Mouse (Mus musculus): Measurements from ENCODE around the gene Gys1. TPM values are rescaled to one million over a fixed set of nuclear protein-coding genes. Genes with fewer than 3 reads are reported as not detected.
"Not testable (repeated sequence)": the region's sequence is repeated elsewhere in the genome, so short reads cannot be mapped to it uniquely, and the experiment has no call there.

The Gys1 gene
- total RNA-seq, 2 experiments from 2014 or later = 99.2 to 105 TPM

- peak; percentile 69 to 80 for DNase-seq
Measured at GRCm38 (mm10) chr7:45477003-45477402, 42.4 kb downstream of the Gys1 start.

GRCm38 (mm10) chr7:45478774-45479173 lies 44.1 kb downstream of the Gys1 start:
- no peak for DNase-seq

GRCm38 (mm10) chr7:45480310-45480709 lies 45.7 kb downstream of the Gys1 start:
- not testable (repeated sequence) for DNase-seq

DNA sequence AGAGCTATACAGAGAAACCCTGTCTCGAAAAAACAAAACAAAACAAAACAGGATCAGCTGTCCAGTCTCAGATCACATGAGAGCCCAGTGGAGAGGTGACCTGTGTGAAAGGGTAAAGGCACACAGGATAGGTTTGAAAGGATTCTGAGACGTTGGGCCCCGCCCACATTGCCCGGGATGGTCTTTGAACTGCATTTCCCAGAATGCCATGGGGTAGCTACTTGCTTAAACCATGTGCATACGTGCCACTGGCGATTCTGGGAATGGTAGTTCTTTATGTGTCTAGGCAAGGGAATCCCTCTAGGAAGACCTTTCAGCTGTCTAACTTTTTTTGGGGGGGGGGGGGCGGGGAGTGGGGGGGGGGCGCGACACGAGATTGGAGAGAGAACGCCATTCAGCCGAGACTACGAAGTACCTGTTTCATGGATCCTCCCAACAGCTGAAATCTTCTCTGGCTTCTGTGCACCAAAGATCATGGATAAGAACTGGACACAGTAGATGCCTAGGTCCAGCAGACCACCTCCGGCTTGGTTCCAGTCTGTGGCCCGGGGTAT lies 46.8 kb downstream of the Gys1 start, which contains the start of gene Tulp2:
Tulp2 (plus strand) TSS at position 504 of the 554 bp plus-strand sequence.
- DNase-seq = peak; percentile 69 to 80

- no peak for DNase-seq
Measured at GRCm38 (mm10) chr7:45482166-45482565, 47.5 kb downstream of the Gys1 start.

- not testable (repeated sequence) for DNase-seq
Measured at GRCm38 (mm10) chr7:45484985-45485384, 50.3 kb downstream of the Gys1 start.

DNA sequence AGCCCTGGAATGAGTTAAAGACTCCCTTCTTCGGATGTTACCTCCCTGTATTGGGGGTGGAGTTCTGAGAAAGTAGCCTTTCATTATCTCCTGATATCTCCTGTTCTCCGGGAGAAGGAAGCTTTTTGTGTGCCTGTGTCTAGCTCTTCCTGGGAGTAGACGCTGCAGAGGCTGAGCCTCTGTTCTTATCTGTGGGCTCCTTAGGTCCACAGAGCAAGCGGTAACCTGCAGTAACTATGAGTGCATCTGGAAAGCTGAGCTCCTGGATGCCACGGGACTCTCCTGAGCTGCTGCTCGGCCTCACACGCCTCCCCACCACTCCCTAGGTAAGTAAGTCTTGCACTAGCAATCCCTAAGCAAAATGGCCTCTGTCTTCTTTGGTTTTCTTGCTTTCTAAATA lies 51.5 kb downstream of the Gys1 start:
- no peak for DNase-seq

DNA sequence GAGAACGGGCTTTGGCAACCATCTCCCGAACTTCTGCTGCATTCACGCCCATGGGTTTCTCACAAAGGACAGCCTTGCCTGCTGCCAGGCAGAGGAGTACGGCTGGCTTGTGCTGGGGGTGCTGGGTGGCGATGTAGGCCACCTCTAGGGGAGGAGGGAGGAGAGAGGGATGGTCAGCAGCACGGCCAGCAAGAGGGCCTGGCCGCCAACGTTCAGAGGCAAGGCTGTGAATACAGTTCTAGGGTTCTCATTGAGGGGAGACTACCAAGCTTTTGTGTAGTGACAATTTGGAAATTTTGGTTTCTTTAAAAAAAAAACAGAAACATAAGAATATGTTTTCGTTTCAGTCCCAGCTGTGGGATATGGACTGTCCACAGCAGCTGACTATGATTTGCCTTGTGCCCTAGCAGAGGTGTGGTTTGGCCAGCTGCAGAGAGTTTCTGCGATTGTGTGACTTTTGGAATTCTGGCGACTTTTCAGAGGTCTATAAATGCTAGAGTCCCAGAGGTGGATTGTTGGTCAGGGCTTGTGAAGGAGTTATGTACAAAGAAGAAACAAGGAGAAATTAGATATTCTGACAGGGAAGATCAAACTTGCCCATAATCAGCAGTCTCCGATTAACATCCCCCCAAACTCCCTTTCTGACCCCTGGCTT lies 52.2 kb downstream of the Gys1 start, which contains the start of gene Gm45808:
Gm45808 (minus strand) TSS at position 51 of the 655 bp plus-strand sequence.
- no peak for DNase-seq

DNA sequence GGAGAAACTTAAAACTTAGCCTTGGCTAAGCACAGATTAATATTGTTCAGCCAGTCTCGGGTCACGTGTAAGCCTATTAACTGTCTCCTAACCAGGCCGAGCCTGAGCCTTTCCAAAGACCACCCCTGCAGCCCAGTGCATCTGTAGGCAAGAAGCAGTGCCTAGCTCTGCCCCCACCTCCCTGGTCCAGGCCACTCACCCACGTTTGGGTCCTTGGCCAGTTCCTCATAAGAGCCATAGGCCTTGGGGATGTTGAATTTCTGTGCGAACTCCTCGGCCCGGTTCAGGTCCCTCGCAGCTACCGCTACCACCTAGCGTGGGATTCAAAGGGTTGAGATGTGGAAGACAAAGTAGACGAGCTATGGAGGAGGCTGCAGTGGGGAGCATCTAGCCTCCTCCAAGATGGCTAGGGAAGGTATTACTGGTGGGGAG lies 53.2 kb downstream of the Gys1 start:
- DNase-seq = no peak

DNA sequence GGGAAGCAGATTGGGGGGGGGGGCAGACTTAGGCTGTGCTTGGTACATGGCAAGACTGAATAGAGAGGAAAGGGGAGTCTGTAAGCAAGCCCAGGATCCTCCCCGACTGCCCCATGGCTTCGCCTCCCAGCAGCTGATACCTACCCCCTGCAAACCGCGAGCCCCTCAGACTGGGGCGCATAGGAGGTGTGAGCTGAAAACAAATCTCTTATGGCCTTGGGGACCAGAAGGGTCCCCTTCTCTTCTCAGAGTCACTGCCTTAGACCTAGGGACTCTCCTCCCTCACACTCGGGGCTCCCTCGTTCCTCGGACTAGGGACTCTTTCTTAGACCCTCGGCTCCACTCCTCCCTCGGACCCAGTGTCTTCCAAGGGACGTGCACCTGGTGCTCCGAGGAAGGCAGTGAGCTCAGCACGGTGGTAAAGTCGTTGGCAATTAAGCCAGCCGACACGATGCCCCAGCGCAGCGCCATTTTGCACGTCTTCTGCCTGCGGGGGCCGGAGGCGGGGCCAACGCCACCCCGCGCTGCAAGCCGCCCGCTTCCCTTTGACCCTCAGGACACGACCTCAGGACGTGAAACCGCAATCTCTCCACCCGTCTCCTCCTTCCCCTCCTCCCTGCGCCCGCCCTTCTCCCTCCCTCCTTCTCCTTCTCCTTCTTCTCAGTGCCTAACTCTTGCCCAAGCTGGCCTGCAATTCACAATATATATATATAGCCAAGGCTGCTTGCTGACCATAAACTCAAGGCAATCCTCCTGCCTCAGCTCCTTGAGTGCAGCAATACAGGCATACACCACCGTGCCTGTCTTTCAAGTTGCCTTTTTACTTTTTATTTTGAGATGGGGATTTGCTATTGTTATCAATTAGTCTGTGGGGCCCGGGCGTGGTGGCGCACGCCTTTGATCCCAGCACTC lies 53.9 kb downstream of the Gys1 start, which contains the start of gene Dhdh:
Dhdh (minus strand) TSS at position 513 of the 912 bp plus-strand sequence.
- DNase-seq = peak; percentile 79 to 88

DNA sequence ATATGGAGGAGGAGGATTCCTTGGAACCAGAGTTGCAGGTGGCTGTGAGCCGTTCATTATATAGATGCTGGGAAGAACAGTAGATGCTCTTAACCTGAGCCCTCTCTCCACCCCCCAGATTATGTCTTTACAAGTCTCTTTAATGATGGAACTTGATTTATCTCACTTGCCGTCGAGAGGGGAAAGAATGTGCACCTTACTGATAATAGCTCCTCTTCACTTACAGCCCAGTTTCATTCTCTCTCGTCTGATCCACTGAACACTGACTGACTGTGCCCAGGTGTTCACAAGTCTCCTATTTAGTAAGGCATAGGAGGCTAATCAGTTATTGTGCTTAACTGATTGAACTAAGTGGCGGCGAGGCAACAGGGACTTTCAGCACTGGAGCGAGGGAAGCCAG lies 54.9 kb downstream of the Gys1 start:
- DNase-seq = no peak

DNA sequence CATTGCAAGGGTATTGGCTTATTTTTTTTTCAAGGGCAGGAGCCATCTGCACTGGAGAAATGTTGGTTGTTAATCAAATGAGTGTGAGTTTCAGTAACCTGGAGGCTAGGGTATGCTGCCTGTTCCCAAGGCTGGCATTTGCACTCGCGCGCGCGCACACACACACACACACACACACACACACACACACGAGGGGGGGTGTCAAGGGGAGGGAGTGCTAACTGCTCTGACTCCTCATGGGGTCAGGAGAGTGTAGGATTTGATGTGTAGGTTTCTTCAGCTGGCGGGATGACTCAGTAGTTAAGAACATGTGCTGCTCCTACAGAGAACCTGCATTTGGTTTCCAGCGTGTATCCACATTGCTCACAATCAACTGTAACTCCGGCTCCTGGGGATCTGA lies 56.2 kb downstream of the Gys1 start:
- no peak for DNase-seq

DNA sequence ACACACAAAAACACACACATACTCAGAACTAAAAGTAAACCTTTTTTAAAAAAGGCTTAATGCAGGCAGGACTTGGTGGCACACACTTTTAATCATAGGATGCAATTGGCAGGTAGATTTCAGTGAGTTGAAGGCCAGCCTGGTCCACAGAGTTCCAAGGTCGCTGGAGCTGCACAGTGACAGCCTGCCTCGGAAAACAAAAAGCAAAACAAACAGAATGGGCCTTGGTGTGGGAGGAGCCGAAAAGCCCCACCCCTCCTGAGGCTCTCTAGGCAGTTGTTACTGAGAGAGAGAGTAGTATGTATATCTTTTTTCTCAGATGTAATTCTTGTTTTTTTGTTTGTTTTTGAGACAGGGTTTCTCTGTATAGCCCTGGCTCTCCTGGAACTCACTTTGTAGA lies 56.6 kb downstream of the Gys1 start:
- no peak for DNase-seq

GRCm38 (mm10) chr7:45492225-45492844 lies 57.7 kb downstream of the Gys1 start:
- DNase-seq = no peak

DNA sequence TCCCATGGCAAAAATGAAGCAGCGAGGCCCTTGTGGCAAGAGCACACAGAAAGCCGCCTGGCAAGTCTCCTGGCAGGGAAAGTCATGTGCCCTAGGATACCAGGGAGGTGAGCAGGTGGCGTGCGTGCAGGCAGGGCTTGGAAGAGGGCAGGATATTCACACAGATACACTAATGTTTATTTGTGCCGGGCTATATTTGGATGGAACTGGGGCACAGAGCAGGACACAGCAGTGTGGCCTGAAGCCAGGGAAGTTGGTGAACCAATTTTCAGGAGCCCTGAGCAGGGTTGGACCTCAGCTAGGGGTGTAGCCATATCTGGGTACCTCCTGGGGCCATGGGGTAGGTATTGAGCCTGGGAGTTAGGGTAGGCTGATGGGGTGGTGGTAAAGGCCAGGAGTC lies 58.3 kb downstream of the Gys1 start:
- DNase-seq = peak; percentile 69 to 79

DNA sequence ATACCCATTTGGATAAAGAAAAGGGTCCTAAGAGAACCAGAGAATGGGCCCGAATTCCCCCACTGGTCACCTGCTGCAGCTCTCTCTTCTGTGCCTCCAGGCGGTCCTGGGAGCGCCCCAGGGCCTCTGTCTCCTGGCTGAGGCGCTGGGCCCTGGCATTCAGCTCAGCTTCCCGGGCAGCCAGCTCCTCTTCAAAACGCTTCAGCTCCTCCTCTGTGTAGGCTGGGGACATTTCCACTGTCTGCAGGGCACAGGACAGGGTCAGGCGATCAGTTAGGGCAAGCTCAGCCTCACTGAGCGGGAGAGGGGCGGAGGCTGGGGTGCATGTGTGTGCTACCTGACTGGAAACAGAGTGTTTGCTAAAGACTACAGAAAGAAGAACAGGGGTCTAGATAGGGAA lies 59.9 kb downstream of the Gys1 start:
- peak; percentile 49 to 62 for DNase-seq

DNA sequence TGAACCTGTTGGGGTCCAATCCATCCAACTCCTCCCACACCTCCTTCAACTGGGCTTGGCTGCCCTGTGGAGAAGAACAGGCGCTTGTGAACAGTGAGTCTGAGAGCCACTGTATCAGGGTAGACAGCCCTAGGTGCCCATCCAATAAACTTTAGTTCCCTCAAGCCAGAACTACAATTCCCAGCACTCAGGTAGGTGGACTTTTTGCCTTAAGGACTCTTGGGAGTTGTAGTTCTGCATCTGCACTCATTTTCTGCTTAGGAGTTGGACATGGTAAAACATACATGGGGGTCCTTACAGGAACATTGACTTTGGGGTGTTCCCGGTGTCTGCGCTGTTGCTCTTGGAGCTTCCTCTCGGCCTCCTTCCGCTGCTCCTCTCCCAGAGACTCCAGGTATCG lies 63.8 kb downstream of the Gys1 start:
- no peak for DNase-seq

Small RNA genes within 50 kb of the gene (microRNA-seq; reads per million reads assigned to microRNA genes)
- 0 to 0.27 reads per million in 2 experiments for gene Gm22133

Other genes with a start within 250 kb of the Gys1 start
- gene Ccdc155, start 230.0 kb upstream of the Gys1 start, total RNA-seq (2021) = under 1 TPM in 1 of 2 experiments, not detected in 1; 0.46 TPM
- not detected for gene Dkkl1, start 222.7 kb upstream of the Gys1 start, total RNA-seq (2021)
- 1 to 10 TPM; 6.4 to 7.7 TPM for gene Tead2, start 219.1 kb upstream of the Gys1 start, total RNA-seq (2021)
- 10 to 100 TPM in 1 of 2 experiments, 1 to 10 TPM in 1; 2.6 to 12.8 TPM for gene Cd37, start 195.7 kb upstream of the Gys1 start, total RNA-seq (2021)
- gene Slc6a16, start 193.8 kb upstream of the Gys1 start, total RNA-seq (2021) = not detected
- not detected for gene Slc6a21, start 157.3 kb upstream of the Gys1 start, total RNA-seq (2021)
- gene Trpm4, start 101.1 kb upstream of the Gys1 start, total RNA-seq (2021) = 10 to 100 TPM; 20.0 to 27.9 TPM
- gene Hrc, start 99.6 kb upstream of the Gys1 start, total RNA-seq (2021) = 100 to 1,000 TPM; 954 to 975 TPM
- under 1 TPM in 1 of 2 experiments, not detected in 1; 0.33 TPM for gene Ppfia3, start 67.8 kb upstream of the Gys1 start, total RNA-seq (2021)
- gene Lin7b, start 64.3 kb upstream of the Gys1 start, total RNA-seq (2021) = 1 to 10 TPM; 1.7 to 2.3 TPM
- gene Snrnp70, start 39.1 kb upstream of the Gys1 start, total RNA-seq (2021) = 10 to 100 TPM; 81.1 to 85.7 TPM
- 1 to 10 TPM; 6.1 to 7.4 TPM for gene Kcna7, start 29.2 kb upstream of the Gys1 start, total RNA-seq (2021)
- gene Ntf5, start 21.1 kb upstream of the Gys1 start, total RNA-seq (2021) = under 1 TPM; 0.25 to 0.28 TPM
- not detected for gene Lhb, start 14.0 kb upstream of the Gys1 start, total RNA-seq (2021)
- gene Ruvbl2, start 3.3 kb downstream of the Gys1 start, total RNA-seq (2021) = 10 to 100 TPM; 25.2 to 26.5 TPM
- 100 to 1,000 TPM; 287 to 382 TPM for gene Ftl1, start 25.0 kb downstream of the Gys1 start, total RNA-seq (2021)
- 10 to 100 TPM; 23.4 to 24.1 TPM for gene Bax, start 32.1 kb downstream of the Gys1 start, total RNA-seq (2021)
- gene Tulp2, start 47.0 kb downstream of the Gys1 start, total RNA-seq (2021) = not detected
- gene Gm45808, start 52.0 kb downstream of the Gys1 start, total RNA-seq (2021) = 10 to 100 TPM in 1 of 2 experiments, 1 to 10 TPM in 1; 8.7 to 12.3 TPM
- 10 to 100 TPM in 1 of 2 experiments, 1 to 10 TPM in 1; 7.9 to 13.1 TPM for gene Dhdh, start 54.0 kb downstream of the Gys1 start, total RNA-seq (2021)
- 100 to 1,000 TPM; 129 to 143 TPM for gene Nucb1, start 75.6 kb downstream of the Gys1 start, total RNA-seq (2021)
- gene Ppp1r15a, start 91.4 kb downstream of the Gys1 start, total RNA-seq (2021) = 10 to 100 TPM; 31.6 to 33.7 TPM
- 1 to 10 TPM; 2.0 to 2.5 TPM for gene Plekha4, start 91.5 kb downstream of the Gys1 start, total RNA-seq (2021)
- gene Hsd17b14, start 120.0 kb downstream of the Gys1 start, total RNA-seq (2021) = under 1 TPM in 1 of 2 experiments, not detected in 1; 0.41 TPM
- 100 to 1,000 TPM; 225 to 264 TPM for gene Bcat2, start 135.3 kb downstream of the Gys1 start, total RNA-seq (2021)
- gene Fgf21, start 180.6 kb downstream of the Gys1 start, total RNA-seq (2021) = not detected
- gene Fut1, start 182.4 kb downstream of the Gys1 start, total RNA-seq (2021) = not detected
- under 1 TPM; 0.17 to 0.26 TPM for gene Izumo1, start 187.0 kb downstream of the Gys1 start, total RNA-seq (2021)
- 10 to 100 TPM; 21.6 to 26.8 TPM for gene Rasip1, start 192.6 kb downstream of the Gys1 start, total RNA-seq (2021)
- gene Mamstr, start 205.1 kb downstream of the Gys1 start, total RNA-seq (2021) = 1 to 10 TPM; 2.4 to 2.6 TPM
- gene Fut2, start 231.6 kb downstream of the Gys1 start, total RNA-seq (2021) = under 1 TPM; 0.42 to 0.46 TPM
- gene Ntn5, start 249.2 kb downstream of the Gys1 start, total RNA-seq (2021) = not detected

All from heart, adult 18-20 months (tissue).